36 mouse cellular contexts compared by ENCODE assay signal in the genomic region with DNA sequence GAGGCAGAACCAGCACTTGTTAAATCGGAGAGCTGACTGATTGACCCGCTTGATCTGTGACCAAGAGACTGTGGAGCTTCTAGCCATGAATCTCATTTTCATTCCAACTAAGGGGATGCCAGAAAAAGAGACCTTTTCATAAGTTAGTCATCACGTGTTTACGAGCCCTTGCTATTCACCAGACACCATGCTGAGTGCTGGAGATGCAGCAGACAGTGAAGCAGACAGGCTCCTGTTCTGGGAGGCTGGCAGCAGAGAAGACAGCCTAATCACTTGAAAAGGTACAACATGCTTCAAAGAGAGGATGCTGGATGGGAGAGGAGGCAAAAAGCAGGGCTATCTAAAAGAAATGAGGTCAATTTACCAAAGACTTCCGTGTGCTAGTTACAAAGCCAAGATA. TPM values are rescaled to one million over a fixed set of nuclear protein-coding genes. Genes with fewer than 3 reads are reported as not detected.
"Had no signal": no experiment of that assay in that cellular context is flagged by ENCODE, and none has a peak within 500 bp of the region (broad histone marks: within the 10 kb centered on the region; RNA-seq: fewer than 3 reads in every experiment).

No protein-coding gene starts in this region.

- ATAC-seq: liver, embryonic 12.5 days; liver, postnatal 0 days; lung, postnatal 0 days; midbrain, embryonic 13.5 days; midbrain, embryonic 15.5 days had no signal

- H3K36me3 ChIP-seq: limb, embryonic 10.5 days; limb, embryonic 12.5 days; limb, embryonic 13.5 days; limb, embryonic 15.5 days; liver, embryonic 12.5 days; liver, embryonic 13.5 days; liver, embryonic 15.5 days; lung, embryonic 15.5 days; midbrain, embryonic 10.5 days; midbrain, embryonic 12.5 days; midbrain, embryonic 13.5 days; midbrain, embryonic 15.5 days; neural tube, embryonic 12.5 days; neural tube, embryonic 13.5 days had no signal

- H3K9ac ChIP-seq: limb, embryonic 12.5 days; limb, embryonic 13.5 days; limb, embryonic 15.5 days; liver, embryonic 12.5 days; liver, embryonic 13.5 days; liver, embryonic 14.5 days; liver, embryonic 15.5 days; liver, postnatal 0 days; lung, embryonic 14.5 days; lung, embryonic 15.5 days; midbrain, embryonic 12.5 days; midbrain, embryonic 13.5 days; midbrain, embryonic 15.5 days; neural tube, embryonic 12.5 days; neural tube, embryonic 13.5 days had no signal

- H3K27ac ChIP-seq: limb, embryonic 10.5 days; limb, embryonic 12.5 days; limb, embryonic 13.5 days; limb, embryonic 15.5 days; liver, embryonic 12.5 days; liver, embryonic 13.5 days; liver, embryonic 14.5 days; liver, embryonic 15.5 days; lung, embryonic 15.5 days; macrophage; midbrain, embryonic 10.5 days; midbrain, embryonic 12.5 days; midbrain, embryonic 13.5 days; midbrain, embryonic 15.5 days; neural tube, embryonic 12.5 days; neural tube, embryonic 13.5 days had no signal

- H3K4me3 ChIP-seq: limb, embryonic 10.5 days; limb, embryonic 12.5 days; limb, embryonic 13.5 days; limb, embryonic 15.5 days; liver, embryonic 12.5 days; liver, embryonic 13.5 days; liver, embryonic 15.5 days; lung, embryonic 15.5 days; megakaryocyte, embryonic 14.5 days; midbrain, embryonic 10.5 days; midbrain, embryonic 12.5 days; midbrain, embryonic 13.5 days; midbrain, embryonic 15.5 days; myocyte; neural tube, embryonic 12.5 days; neural tube, embryonic 13.5 days had no signal

- DNase-seq: left cerebral cortex, postnatal 4 days; liver; liver, embryonic 13.5 days; liver, postnatal 0 days; lung, adult 18-20 months; lung, adult 2 months; lung, embryonic 14.5 days; lung, postnatal 10 days; lung, postnatal 14 days; lung, postnatal 36 days; lung, postnatal 4 days; midbrain, embryonic 14.5 days had no signal

- H3K27me3 ChIP-seq: limb, embryonic 12.5 days; limb, embryonic 13.5 days; limb, embryonic 15.5 days; liver, embryonic 12.5 days; liver, embryonic 13.5 days; liver, embryonic 15.5 days; lung, embryonic 15.5 days; megakaryocyte, embryonic 14.5 days; midbrain, embryonic 12.5 days; midbrain, embryonic 13.5 days; midbrain, embryonic 15.5 days; neural tube, embryonic 12.5 days; neural tube, embryonic 13.5 days had no signal

- H3K4me2 ChIP-seq: limb, embryonic 12.5 days; limb, embryonic 13.5 days; limb, embryonic 15.5 days; liver, embryonic 11.5 days; liver, embryonic 12.5 days; liver, embryonic 13.5 days; liver, embryonic 15.5 days; lung, embryonic 14.5 days; lung, embryonic 15.5 days; midbrain, embryonic 12.5 days; midbrain, embryonic 13.5 days; midbrain, embryonic 15.5 days; neural tube, embryonic 12.5 days; neural tube, embryonic 13.5 days had no signal

- H3K9me3 ChIP-seq: limb, embryonic 10.5 days; limb, embryonic 12.5 days; limb, embryonic 13.5 days; limb, embryonic 15.5 days; liver, embryonic 12.5 days; liver, embryonic 13.5 days; liver, embryonic 15.5 days; lung, embryonic 15.5 days; megakaryocyte, embryonic 14.5 days; midbrain, embryonic 10.5 days; midbrain, embryonic 12.5 days; midbrain, embryonic 13.5 days; midbrain, embryonic 15.5 days; neural tube, embryonic 12.5 days; neural tube, embryonic 13.5 days had no signal

- H3K4me1 ChIP-seq: limb, embryonic 13.5 days; limb, embryonic 15.5 days; liver, embryonic 12.5 days; liver, embryonic 13.5 days; liver, embryonic 15.5 days; lung, embryonic 15.5 days; megakaryocyte, embryonic 14.5 days; midbrain, embryonic 10.5 days; midbrain, embryonic 12.5 days; midbrain, embryonic 13.5 days; midbrain, embryonic 15.5 days; neural tube, embryonic 12.5 days; neural tube, embryonic 13.5 days had no signal

RNA-seq across cellular contexts. Expression of gene Lrrc55, which starts 12.3 kb away (rescaled TPM):
- total RNA-seq: liver, adult 2 months; megakaryocyte progenitor cell, adult 5-6 weeks; megakaryocyte, adult 5-6 weeks; megakaryocyte-erythroid progenitor cell, adult 5-6 weeks; monocyte, adult 5-6 weeks had no signal
- polyA plus RNA-seq: liver, adult 2 months; macrophage had no signal
